Mouse (Mus musculus) hindbrain, embryonic 11.5 days (tissue): ENCODE data around the gene Mrps14. TPM values are rescaled to one million over a fixed set of nuclear protein-coding genes. Genes with fewer than 3 reads are reported as not detected.

Experiments used
- ATAC-seq: fragments of 200-750 bp; cut with Nextera tagmentation; 2 replicates; pipeline ENCODE4 v1.8.0; 2017; ENCODE audit warnings: mild to moderate bottlenecking, moderate TSS enrichment, moderate library complexity; ENCODE audit not compliant: low FRiP score
- DNase-seq: peaks from one replicate; pipeline ENCODE4 v3.0.0-alpha.2; 2015; ENCODE audit warnings: low spot score
- H3K27ac ChIP-seq: fragments of 300-500 bp; sonication (generic); 2 replicates; pipeline ENCODE4 v1.5.1; 2014; ENCODE audit warnings: mild to moderate bottlenecking, low read depth, low read length
- H3K27me3 ChIP-seq: fragments of 300-500 bp; sonication (generic); 2 replicates; pipeline ENCODE4 v1.6.1; 2014; ENCODE audit warnings: mild to moderate bottlenecking, low read length, moderate library complexity, mixed read lengths; ENCODE audit not compliant: control insufficient read depth, insufficient read depth
- H3K36me3 ChIP-seq: fragments of 300-500 bp; sonication (generic); 2 replicates; pipeline ENCODE4 v1.6.1; 2014; ENCODE audit warnings: mild to moderate bottlenecking, low read length, moderate library complexity, mixed read lengths; ENCODE audit not compliant: control insufficient read depth, insufficient read depth
- H3K4me1 ChIP-seq: fragments of 300-500 bp; sonication (generic); replicated peaks from 2 replicates; pipeline ENCODE4 v1.6.1; 2014; ENCODE audit warnings: low read length, mixed read lengths; ENCODE audit not compliant: control insufficient read depth, insufficient read depth
- H3K4me2 ChIP-seq: fragments of 300-500 bp; sonication (generic); replicated peaks from 2 replicates; pipeline ENCODE4 v1.6.1; 2014; ENCODE audit warnings: mild to moderate bottlenecking, low read depth, low read length
- H3K4me3 ChIP-seq: fragments of 300-500 bp; sonication (generic); 2 replicates; pipeline ENCODE4 v1.5.1; 2014; ENCODE audit warnings: low read depth, low read length
- H3K9ac ChIP-seq: fragments of 300-500 bp; sonication (generic); 2 replicates; pipeline ENCODE4 v1.6.1; 2014; ENCODE audit warnings: low read depth, low read length
- H3K9me3 ChIP-seq: fragments of 300-500 bp; sonication (generic); 2 replicates; pipeline ENCODE4 v1.6.1; 2016; ENCODE audit warnings: low read length; ENCODE audit not compliant: control insufficient read depth
- WGBS: fragments of 180-500 bp; shearing (Covaris S2); extraction: QIAGEN DNeasy Blood & Tissue Kit; methylation state at CpG from one replicate; pipeline ENCODE4 v1.1.7; 2014; 5-methylcytosine and 5-hydroxymethylcytosine counted together
- polyA plus RNA-seq: library from polyadenylated mRNA; unstranded; fragments of >200 nt; fragmentation: Nextera tagmentation; extraction: Ambion mirVana; gene quantifications from 2 replicates; pipeline ENCODE4 v1.2.1, GENCODE M21; 2014

The Mrps14 gene
- polyA plus RNA-seq, 1 experiment from 2014 or later = 233 TPM

- Histone ChIP-seq H3K9me3 (no peaks in the 10 kb centered on the region), H3K27ac (no peak overlapping the region), H3K27me3 (no peaks in the 10 kb centered on the region), H3K4me3 (no peak overlapping the region), H3K4me1 (no peaks in the 10 kb centered on the region), H3K4me2 (no peak overlapping the region), H3K9ac (no peak overlapping the region), H3K36me3 (no peaks in the 10 kb centered on the region)
- no peak for DNase-seq
- 74% methylated on average over 5 of the region's 5 CpGs for WGBS
- no peak for ATAC-seq
Observed at GRCm38 (mm10) chr1:160251388-160252007, 56.5 kb downstream of the Mrps14 start.

Other genes starting within 250 kb of the Mrps14 start
- 1.7 and 2.5 TPM in 2 replicates for gene 4930523C07Rik, start 150.8 kb upstream of the Mrps14 start, polyA plus RNA-seq
- 0.03 TPM in 1 of 2 replicates, not detected in the other for gene Tnn, start 41.6 kb upstream of the Mrps14 start, polyA plus RNA-seq
- gene Cacybp, start 17.7 kb downstream of the Mrps14 start, polyA plus RNA-seq = 299 and 310 TPM in 2 replicates